Mouse (Mus musculus) induced T-regulatory cell, adult 2 months (primary cell): ENCODE data around the gene Trip11.
A peak's percentile ranks its signal among the peaks of the same experiment; 100 is the strongest.
"Not testable (repeated sequence)": the region's sequence is repeated elsewhere in the genome, so short reads cannot be mapped to it uniquely, and the experiment has no call there.

Experiments used
- DNase-seq: peaks from one replicate; pipeline ENCODE4 v3.0.0-alpha.2; 2012; ENCODE audit warnings: low read depth

Gene Trip11

DNA sequence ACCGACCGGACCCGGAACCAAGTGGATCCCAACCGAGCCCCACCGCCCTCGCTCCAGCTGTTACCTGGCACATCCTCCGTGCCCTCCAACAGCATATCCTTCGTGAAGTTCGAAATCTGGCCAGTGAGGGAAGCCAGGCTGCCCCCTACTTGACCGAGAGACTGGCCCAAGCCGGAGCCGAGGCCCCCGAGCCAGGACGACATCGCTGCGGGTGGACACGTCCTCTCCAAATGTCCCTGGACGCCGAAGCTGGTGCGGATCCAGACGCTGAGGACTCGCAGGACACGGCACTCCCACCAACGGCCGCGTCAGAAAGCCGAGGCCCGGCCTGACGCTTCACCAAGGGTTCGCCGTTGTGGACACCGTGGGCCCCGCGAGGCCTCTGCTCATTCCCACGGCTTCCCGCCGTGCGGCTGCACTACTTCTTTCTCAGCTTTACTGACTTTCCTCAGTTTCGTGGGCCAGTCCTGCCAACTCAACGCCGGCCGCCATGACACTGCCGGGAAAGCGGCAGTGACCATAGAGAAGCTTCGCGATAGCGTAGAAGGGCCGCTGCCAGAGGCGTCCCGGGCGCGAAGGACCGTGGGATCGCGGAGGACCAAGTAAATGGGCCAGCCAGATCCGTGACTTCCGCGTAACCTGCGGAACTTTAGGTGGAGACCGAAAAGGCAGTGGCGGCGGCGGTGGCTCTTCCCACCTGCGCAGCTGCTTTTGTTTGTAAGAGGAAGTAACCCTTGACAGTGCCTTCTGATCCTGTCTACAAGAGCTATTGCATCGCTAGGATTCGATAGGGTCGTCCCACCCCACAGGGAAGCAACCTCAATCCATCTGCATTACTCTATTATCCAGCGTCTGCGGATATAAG lies at the start of gene Trip11:
TSS of gene Trip11 (minus strand) at position 642 of the 865 bp plus-strand sequence.
- DNase-seq: peak; percentile 92

GRCm38 (mm10) chr12:101958960-101959780 lies 46.1 kb upstream of the Trip11 start:
- DNase-seq: not testable (repeated sequence)

DNA sequence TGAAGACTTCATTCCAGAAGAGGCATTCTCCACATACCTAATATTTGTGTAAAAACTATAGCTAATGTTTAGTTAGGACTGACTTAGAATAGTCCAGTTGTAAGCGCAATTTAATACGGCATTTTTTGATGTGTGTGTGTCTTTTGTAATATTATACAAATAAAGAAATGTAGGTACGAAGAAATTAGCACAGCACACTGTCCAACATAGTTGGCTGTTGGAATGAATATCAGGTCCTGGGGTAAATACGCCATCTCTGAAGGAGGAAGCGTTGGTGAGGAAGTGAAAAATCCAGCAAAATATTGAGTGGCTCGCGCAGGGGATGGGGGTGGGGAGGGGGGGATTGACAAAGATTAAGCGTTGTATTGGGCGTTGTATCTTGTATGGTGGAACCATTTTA lies 45.5 kb upstream of the Trip11 start:
- no peak for DNase-seq

- DNase-seq: peak; percentile 97
Measured at GRCm38 (mm10) chr12:101957942-101958544, 45.0 kb upstream of the Trip11 start, which contains the start of gene Atxn3. Atxn3 (minus strand) TSS chr12:101958246.

- no peak for DNase-seq
Measured at GRCm38 (mm10) chr12:101957079-101957941, 44.2 kb upstream of the Trip11 start.

- DNase-seq: not testable (repeated sequence)
Measured at GRCm38 (mm10) chr12:101955821-101956220, 42.8 kb upstream of the Trip11 start.

DNA sequence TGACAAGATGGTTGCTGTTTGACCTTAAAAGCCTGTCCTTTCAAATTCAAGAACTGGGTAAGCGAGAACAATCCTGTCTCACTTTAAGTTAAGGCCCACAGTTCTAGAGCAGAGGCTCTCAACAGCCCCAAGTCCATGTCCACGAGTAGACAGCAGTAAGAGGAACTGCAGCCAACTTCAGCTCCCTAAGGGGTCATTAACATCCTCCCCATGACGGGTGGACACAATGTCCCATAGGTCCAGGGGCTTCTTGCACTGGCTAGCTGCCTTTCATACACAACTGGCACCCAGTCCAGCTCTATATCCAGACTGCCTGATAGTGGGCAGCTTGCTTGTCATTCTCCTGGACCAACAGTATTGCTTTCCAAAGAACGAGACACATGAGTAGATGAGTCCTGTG lies 35.7 kb upstream of the Trip11 start:
- no peak for DNase-seq

GRCm38 (mm10) chr12:101947986-101948385 lies 34.9 kb upstream of the Trip11 start:
- DNase-seq: no peak

GRCm38 (mm10) chr12:101937572-101937971 lies 24.5 kb upstream of the Trip11 start:
- no peak for DNase-seq

DNA sequence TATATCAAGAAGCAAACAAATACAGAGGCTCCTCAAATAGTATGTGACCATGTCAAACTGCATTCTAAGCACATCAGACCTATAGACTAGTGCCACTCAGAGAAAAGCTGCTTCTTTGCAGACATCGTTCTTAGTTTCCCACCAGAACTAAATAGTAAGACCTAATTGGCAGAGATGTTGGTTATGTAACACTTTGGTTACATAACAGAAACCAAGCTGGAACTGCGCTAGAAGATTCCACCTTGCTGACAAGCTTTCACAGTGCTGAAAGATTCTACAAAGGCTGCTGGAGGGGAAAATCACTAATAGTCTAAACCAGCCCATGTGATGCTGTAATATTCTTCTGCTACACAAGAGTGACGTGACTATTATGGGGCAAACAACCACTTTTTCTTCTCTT lies 22.2 kb upstream of the Trip11 start:
- DNase-seq: no peak

DNA sequence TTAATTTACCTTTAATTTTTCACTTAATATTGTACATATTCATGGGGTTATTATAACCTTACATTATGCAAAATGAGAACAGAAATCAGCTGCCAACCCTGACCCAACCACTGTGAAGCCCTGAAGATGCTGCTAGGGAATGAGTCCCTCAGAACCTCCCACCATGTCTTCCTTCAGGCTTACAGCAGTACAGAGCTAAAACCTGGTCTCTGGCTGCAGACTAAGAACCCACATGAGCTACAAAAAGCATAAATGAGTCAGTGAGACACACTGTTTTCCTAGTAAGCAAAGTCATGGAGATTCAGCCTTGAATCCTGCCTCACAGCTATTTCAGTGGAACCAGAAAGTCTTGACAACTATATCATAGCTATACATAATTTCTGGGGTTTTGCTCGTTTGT lies 15.4 kb upstream of the Trip11 start:
- no peak for DNase-seq

- no peak for DNase-seq
Measured at GRCm38 (mm10) chr12:101922313-101922712, 9.2 kb upstream of the Trip11 start.

- DNase-seq: no peak
Measured at GRCm38 (mm10) chr12:101919847-101920246, 6.8 kb upstream of the Trip11 start.

- no peak for DNase-seq
Measured at GRCm38 (mm10) chr12:101917165-101917564, 4.1 kb upstream of the Trip11 start.

- no peak for DNase-seq
Measured at GRCm38 (mm10) chr12:101911346-101911745, 1.7 kb downstream of the Trip11 start.

DNA sequence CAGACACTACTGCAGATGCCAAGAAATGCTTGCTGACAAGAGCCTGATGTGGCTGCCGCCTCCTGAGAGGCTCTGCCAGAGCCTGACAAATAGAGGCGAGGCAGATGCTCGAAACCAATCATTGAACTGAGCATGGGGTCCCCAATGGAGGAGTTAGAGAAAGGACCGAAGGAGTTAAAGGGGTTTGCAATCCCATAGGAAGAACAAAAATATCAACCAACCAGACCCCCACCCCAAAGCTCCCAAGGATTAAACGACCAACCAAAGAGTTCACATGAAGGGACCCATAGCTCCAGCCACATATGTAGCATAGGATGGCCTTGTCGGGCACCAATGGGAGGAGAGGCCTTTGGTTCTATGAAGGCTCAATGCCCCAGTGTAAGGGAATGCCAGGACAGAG lies 2.7 kb downstream of the Trip11 start:
- no peak for DNase-seq

GRCm38 (mm10) chr12:101905817-101906216 lies 7.2 kb downstream of the Trip11 start:
- peak; percentile 57 for DNase-seq

GRCm38 (mm10) chr12:101904906-101905305 lies 8.2 kb downstream of the Trip11 start:
- no peak for DNase-seq

DNA sequence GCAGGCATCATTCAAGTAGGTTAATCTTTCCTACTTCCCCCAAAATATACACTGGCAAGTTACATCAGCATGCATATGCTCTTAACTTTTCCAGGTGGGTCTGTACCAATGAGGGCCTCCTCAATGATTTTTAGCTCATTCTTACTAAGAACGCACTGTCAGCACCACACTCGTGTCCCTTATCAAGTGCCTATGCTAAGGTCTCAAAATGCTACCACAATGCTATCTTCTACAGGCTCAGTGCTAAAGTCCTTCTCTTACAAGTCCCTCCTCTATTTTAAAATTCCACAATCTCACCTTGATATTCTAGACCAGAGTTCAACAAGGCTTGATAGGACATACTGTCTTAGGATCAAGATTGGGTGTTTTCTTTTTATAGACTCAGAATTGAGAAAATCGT lies 8.9 kb downstream of the Trip11 start:
- no peak for DNase-seq

DNA sequence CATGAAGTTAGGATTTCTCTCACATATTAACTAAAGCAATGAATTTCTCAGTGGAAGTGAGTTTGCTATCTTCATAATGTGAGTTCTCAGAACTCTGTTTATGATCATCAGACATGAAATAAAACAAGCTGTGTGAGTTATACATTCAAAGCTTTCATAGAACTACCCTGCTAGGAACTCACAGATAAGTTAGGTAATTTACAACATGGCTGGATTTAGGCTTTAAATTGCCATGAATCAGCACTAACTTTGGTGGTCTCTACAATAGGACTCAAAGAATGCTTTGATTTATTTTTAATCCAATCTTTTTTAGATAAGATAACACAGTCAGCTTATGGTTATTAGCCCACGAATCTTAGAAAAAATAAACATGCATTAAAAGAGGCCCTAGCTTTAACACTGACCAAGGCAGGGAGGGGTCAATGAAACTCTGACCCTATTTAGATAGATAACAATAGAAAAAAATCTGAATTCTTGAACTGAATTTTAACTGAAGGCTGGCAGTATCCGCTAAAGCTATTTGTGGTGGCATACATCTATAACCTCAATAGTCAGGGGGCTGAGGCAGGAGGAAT lies 13.3 kb downstream of the Trip11 start:
- no peak for DNase-seq

DNA sequence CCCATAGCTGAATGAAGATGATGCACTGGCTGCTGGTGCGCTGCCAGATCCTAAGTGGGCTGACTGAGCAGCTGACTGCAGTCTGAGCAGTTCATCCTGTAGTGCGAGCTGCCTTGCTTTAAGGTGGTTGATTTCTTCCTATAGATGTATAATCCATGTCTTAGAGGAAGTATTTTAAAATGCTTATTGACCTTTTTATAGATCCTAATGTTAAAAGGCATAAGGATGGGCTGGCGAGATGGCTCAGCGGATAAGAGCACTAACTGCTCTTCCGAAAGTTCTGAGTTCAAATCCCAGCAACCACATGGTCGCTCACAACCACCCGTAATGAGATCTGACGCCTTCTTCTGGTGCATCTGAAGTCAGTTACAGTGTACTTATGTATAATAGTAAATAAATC lies 14.1 kb downstream of the Trip11 start:
- DNase-seq: no peak
